Mouse (Mus musculus) stomach, embryonic 15.5 days (tissue): ENCODE data around the gene Fgfr3. TPM values are rescaled to one million over a fixed set of nuclear protein-coding genes. Genes with fewer than 3 reads are reported as not detected.

ENCODE experiments used
- ATAC-seq: fragments of 200-750 bp; cut with Nextera tagmentation; 2 replicates; pipeline ENCODE4 v1.8.0; 2017; ENCODE audit warnings: low read depth, moderate number of reproducible peaks, moderate TSS enrichment; ENCODE audit not compliant: insufficient read depth, low FRiP score
- H3K27ac ChIP-seq: fragments of 300-500 bp; sonication (generic); 2 replicates; pipeline ENCODE4 v1.5.1; 2015; ENCODE audit warnings: mild to moderate bottlenecking, inconsistent platforms
- H3K27me3 ChIP-seq: fragments of 300-500 bp; sonication (generic); replicated peaks from 2 replicates; pipeline ENCODE4 v1.6.1; 2015; ENCODE audit warnings: inconsistent platforms
- H3K36me3 ChIP-seq: fragments of 300-500 bp; sonication (generic); 2 replicates; pipeline ENCODE4 v1.6.1; 2015; ENCODE audit warnings: inconsistent platforms
- H3K4me1 ChIP-seq: fragments of 300-500 bp; sonication (generic); 2 replicates; pipeline ENCODE4 v1.6.1; 2015; ENCODE audit warnings: inconsistent platforms
- H3K4me2 ChIP-seq: fragments of 300-500 bp; sonication (generic); 2 replicates; pipeline ENCODE4 v1.6.1; 2015; ENCODE audit warnings: mild to moderate bottlenecking, inconsistent platforms
- H3K4me3 ChIP-seq: fragments of 300-500 bp; sonication (generic); replicated peaks from 2 replicates; pipeline ENCODE4 v1.5.1; 2015; ENCODE audit warnings: inconsistent platforms
- H3K9ac ChIP-seq: fragments of 300-500 bp; sonication (generic); 2 replicates; pipeline ENCODE4 v1.6.1; 2015; ENCODE audit warnings: inconsistent platforms
- H3K9me3 ChIP-seq: fragments of 300-500 bp; sonication (generic); 2 replicates; pipeline ENCODE4 v1.6.1; 2016; ENCODE audit warnings: inconsistent platforms
- WGBS: fragments of 180-500 bp; shearing (Covaris S2); methylation state at CpG from one replicate; pipeline ENCODE4 v1.1.7; 2015; 5-methylcytosine and 5-hydroxymethylcytosine counted together
- polyA plus RNA-seq: library from polyadenylated mRNA; unstranded; fragments of >200 nt; fragmentation: Nextera tagmentation; extraction: Ambion mirVana; gene quantifications from 2 replicates; pipeline ENCODE4 v1.2.1, GENCODE M21; 2015

Gene Fgfr3
- 25.3 and 29.2 TPM in 2 replicates for polyA plus RNA-seq

DNA sequence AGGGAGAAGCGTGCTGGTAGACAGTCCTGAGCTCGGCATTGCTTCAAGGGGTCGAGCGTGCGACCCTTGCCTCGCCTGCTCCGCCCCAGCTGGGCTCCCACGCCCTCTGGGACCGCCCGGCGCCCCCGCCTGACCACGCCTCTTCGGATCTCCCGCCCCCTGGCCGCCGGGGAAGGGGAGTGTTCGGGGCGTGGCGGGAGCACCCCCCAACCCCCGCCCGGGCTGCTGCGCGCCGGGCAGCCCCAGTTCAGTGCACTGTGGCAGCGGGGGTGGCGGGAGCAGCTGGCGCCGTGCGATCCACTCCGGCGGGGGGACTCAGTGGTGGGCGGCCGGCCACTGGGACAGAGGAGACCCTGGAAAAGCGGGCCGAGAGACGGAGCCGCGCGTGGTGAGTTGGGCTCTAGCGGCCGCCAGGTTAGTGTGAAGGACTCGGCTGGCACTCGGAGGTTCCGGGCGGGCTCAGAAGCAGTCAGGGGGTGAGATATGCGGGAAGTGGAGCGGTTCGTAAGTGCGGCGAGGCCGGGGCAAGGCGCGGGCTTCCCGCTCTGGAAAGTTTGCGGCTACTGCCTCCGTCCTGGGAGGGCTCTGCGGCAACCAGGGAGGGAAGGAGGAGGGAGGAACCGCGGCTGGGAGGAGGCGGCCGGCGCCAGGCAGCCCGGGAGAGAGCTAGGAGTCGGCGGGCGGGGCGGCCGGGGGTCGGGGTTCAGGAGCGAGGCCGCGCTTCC is at the start of gene Fgfr3:
TSS of gene Fgfr3 (plus strand) at position 134 of the 725 bp plus-strand sequence.
- peak within 1 kb of the TSS; percentile 73 for H3K9ac ChIP-seq
- H3K4me1 ChIP-seq, result peaks cover 36% of the 10 kb centered on the region
- no peaks in the 10 kb centered on the region for H3K36me3 ChIP-seq
- no peaks in the 10 kb centered on the region for H3K9me3 ChIP-seq
- under 1% methylated on average over 71 of the region's 73 CpGs for WGBS
- peak; percentile 75 for ATAC-seq
- peak within 1 kb of the TSS; percentile 96 for H3K4me2 ChIP-seq
- peak within 1 kb of the TSS; percentile 78 for H3K4me3 ChIP-seq
- H3K27ac ChIP-seq, result peak within 1 kb of the TSS; percentile 82
- H3K27me3 ChIP-seq, result peaks cover 5% of the 10 kb centered on the region; the same call in 1 of the 2 replicates

- H3K9me3 ChIP-seq, result no peaks in the 10 kb centered on the region
- H3K9ac ChIP-seq, result no peak overlapping the region
- H3K27me3 ChIP-seq, result no peaks in the 10 kb centered on the region
- H3K36me3 ChIP-seq, result peaks cover 21% of the 10 kb centered on the region
- WGBS, result 91% methylated on average over 3 of the region's 3 CpGs
- H3K4me1 ChIP-seq, result no peaks in the 10 kb centered on the region
- H3K4me3 ChIP-seq, result no peak overlapping the region
- ATAC-seq, result no peak
- 0 out of 2 replicates have a peak overlapping the region, but pooled peaks have one; percentile 26 for H3K27ac ChIP-seq
- no peak overlapping the region for H3K4me2 ChIP-seq
Observed at GRCm38 (mm10) chr5:33674439-33674838, 47.0 kb upstream of the Fgfr3 start.

- Histone ChIP-seq H3K9me3 (no peaks in the 10 kb centered on the region), H3K27me3 (no peaks in the 10 kb centered on the region), H3K4me3 (no peak overlapping the region), H3K4me1 (no peaks in the 10 kb centered on the region), H3K27ac (no peak overlapping the region), H3K4me2 (no peak overlapping the region), H3K9ac (no peak overlapping the region), H3K36me3 (peaks cover 7% of the 10 kb centered on the region; the same call in 1 of the 2 replicates)
- ATAC-seq, result no peak
- WGBS, result 0% methylated on average over 1 of the region's 1 CpGs
Observed at GRCm38 (mm10) chr5:33675964-33676363, 45.5 kb upstream of the Fgfr3 start.

DNA sequence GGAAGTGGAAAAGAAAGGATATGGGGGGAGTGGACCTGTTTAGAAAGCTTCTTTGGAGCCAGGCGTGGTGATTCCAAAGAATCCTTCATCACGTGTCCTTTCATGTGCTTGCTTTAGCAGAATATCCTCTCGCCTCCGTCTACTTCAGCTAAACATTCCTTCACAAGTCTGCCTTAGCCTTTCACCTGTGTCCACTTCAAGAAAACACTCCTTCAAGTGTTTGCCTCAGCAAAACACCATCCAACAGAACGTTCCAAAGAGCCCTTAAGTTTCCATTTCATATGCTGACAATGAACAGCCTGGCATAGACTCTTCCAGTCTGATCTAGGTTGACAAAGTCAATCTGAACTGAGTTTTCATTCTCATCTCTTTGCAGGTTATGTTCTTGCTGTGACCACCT is 43.2 kb upstream of the Fgfr3 start:
- Histone ChIP-seq H3K36me3 (no peaks in the 10 kb centered on the region), H3K9ac (no peak overlapping the region), H3K4me2 (no peak overlapping the region), H3K4me3 (no peak overlapping the region), H3K9me3 (no peaks in the 10 kb centered on the region), H3K27ac (no peak overlapping the region), H3K4me1 (0 out of 2 replicates have a peak, but pooled peaks cover 3% of the 10 kb centered on the region), H3K27me3 (no peaks in the 10 kb centered on the region)
- no peak for ATAC-seq
- WGBS, result 74% methylated on average over 5 of the region's 5 CpGs

DNA sequence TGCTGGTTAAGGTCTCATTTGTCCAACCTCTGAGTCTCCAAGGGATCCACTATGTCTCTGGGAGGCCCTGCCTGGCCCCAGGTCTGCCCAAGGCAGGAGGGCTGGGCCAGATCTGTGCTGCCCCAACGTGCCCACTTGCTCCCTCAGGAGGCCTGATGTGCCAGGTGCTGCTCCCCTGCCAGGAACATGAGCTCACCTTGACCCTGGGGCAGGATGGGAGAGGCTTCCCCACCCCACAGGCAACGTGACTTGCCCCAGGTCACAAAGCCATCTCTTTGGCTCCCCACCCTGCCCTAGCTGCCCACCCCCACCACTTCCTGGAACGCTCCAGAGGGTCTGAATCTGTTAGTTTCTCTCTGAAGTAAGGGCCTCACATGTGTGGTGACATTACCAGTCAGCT is 40.4 kb upstream of the Fgfr3 start:
- Histone ChIP-seq H3K27ac (no peak overlapping the region), H3K4me3 (no peak overlapping the region), H3K27me3 (no peaks in the 10 kb centered on the region), H3K9ac (no peak overlapping the region), H3K9me3 (no peaks in the 10 kb centered on the region), H3K4me2 (no peak overlapping the region), H3K36me3 (no peaks in the 10 kb centered on the region), H3K4me1 (0 out of 2 replicates have a peak, but pooled peaks cover 3% of the 10 kb centered on the region)
- ATAC-seq, result no peak
- WGBS, result 47% methylated on average over 3 of the region's 3 CpGs

DNA sequence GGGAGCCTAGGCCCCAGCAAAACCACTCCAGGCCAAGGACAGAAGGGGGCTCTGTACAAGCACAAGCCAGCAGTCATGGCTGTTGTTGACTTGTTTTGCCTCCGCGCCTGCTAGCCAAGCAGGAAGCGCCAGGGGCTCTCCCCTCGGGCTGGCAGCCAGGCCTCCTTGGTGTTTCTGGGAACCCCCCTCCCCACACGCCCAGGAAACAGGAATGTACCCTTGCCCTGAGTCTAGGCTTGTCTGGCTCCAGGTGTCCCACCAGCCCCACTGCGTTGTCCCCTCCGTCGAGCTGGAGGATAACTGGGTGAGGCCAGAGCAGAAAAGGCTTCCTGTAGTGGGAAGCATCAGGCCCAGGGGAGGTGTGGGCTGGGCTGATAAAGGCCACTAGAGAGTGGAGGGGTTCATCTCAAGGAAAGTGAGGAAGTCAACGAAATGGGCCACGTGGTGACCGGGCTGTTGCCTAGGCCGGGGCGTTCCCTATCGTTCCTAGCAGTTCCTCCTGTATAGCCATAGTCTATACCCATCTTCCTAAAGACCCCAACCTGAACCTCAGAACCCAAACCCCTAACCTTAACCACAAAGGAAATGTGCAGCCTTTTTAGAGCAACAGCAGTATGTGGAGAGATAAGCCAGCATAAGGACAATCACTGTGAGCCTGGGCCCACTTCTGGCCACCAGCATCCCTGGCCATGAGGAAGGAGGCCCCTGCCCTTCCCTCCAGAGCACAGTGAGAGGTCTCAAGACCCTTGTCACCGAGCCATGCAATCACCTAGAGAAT is 39.7 kb upstream of the Fgfr3 start:
- 76% methylated on average over 15 of the region's 15 CpGs for WGBS
- no peak for ATAC-seq
- Histone ChIP-seq H3K4me1 (0 out of 2 replicates have a peak, but pooled peaks cover 3% of the 10 kb centered on the region), H3K36me3 (no peaks in the 10 kb centered on the region), H3K4me3 (no peak overlapping the region), H3K27me3 (no peaks in the 10 kb centered on the region), H3K9me3 (no peaks in the 10 kb centered on the region), H3K4me2 (no peak overlapping the region), H3K27ac (no peak overlapping the region), H3K9ac (no peak overlapping the region)

DNA sequence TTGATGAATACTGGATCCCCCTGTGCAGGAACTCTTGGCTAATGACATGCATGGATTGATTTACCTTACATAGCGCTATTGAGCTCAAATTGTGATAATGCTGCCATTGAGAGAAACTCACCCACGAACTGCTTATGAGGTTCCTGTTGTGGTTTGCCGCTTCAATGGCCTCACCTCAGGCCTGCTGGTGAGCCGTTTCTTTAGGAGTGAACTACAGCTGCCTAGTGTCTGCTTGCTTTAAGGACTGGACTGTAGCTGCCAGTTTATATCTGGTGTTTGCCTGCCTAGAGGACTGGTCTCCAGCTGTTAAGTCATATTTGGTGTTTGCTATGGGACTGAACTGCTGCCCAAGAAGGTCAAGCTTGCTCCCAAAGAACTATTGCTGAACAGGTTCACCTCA is 38.5 kb upstream of the Fgfr3 start:
- 75% methylated on average over 4 of the region's 4 CpGs for WGBS
- Histone ChIP-seq H3K9ac (no peak overlapping the region), H3K4me2 (no peak overlapping the region), H3K27me3 (no peaks in the 10 kb centered on the region), H3K4me1 (0 out of 2 replicates have a peak, but pooled peaks cover 3% of the 10 kb centered on the region), H3K4me3 (no peak overlapping the region), H3K27ac (no peak overlapping the region), H3K9me3 (no peaks in the 10 kb centered on the region), H3K36me3 (no peaks in the 10 kb centered on the region)
- ATAC-seq, result no peak

- WGBS, result 46% methylated on average over 7 of the region's 7 CpGs
- no peak overlapping the region for H3K4me3 ChIP-seq
- no peaks in the 10 kb centered on the region for H3K9me3 ChIP-seq
- H3K9ac ChIP-seq, result no peak overlapping the region
- no peak overlapping the region for H3K4me2 ChIP-seq
- peaks cover 7% of the 10 kb centered on the region; the same call in 1 of the 2 replicates for H3K4me1 ChIP-seq
- H3K36me3 ChIP-seq, result no peaks in the 10 kb centered on the region
- no peaks in the 10 kb centered on the region for H3K27me3 ChIP-seq
- H3K27ac ChIP-seq, result no peak overlapping the region
- ATAC-seq, result no peak
Observed at GRCm38 (mm10) chr5:33683897-33684652, 37.4 kb upstream of the Fgfr3 start.

- Histone ChIP-seq H3K4me1 (peaks cover 15% of the 10 kb centered on the region), H3K9me3 (no peaks in the 10 kb centered on the region), H3K4me3 (no peak overlapping the region), H3K27ac (no peak overlapping the region), H3K36me3 (no peaks in the 10 kb centered on the region), H3K27me3 (no peaks in the 10 kb centered on the region), H3K4me2 (no peak overlapping the region), H3K9ac (no peak overlapping the region)
- ATAC-seq, result no peak
- WGBS, result 92% methylated on average over 4 of the region's 4 CpGs
Observed at GRCm38 (mm10) chr5:33684932-33685331, 36.5 kb upstream of the Fgfr3 start.

DNA sequence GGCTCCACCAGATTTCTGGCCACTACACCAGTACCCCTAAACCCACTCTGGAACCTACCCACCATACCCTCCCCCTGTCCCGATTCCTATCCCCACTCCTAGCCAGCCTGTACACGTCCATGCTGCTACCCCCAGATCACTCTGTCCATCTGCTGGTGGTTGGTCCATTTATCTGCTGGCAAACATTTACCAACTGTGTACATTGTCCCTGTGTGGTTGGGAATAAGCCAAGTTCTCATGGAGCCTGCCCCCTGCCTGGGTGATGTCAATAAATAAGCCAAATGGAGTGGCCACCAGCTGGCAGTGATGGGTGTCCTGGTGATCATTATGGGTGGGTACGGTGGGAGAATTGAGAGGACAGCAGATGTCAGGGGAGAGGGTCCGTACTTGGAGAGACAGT is 34.3 kb upstream of the Fgfr3 start:
- Histone ChIP-seq H3K9me3 (no peaks in the 10 kb centered on the region), H3K9ac (no peak overlapping the region), H3K27me3 (no peaks in the 10 kb centered on the region), H3K4me1 (peaks cover 26% of the 10 kb centered on the region), H3K4me3 (no peak overlapping the region), H3K27ac (no peak overlapping the region), H3K4me2 (no peak overlapping the region), H3K36me3 (no peaks in the 10 kb centered on the region)
- peak; percentile 62; the same call in 1 of the 2 replicates for ATAC-seq
- 70% methylated on average over 4 of the region's 4 CpGs for WGBS

- H3K4me2 ChIP-seq, result no peak overlapping the region
- H3K27ac ChIP-seq, result no peak overlapping the region
- ATAC-seq, result no peak
- WGBS, result 68% methylated on average over 14 of the region's 14 CpGs
- H3K27me3 ChIP-seq, result no peaks in the 10 kb centered on the region
- H3K36me3 ChIP-seq, result no peaks in the 10 kb centered on the region
- no peaks in the 10 kb centered on the region for H3K9me3 ChIP-seq
- H3K9ac ChIP-seq, result no peak overlapping the region
- H3K4me3 ChIP-seq, result no peak overlapping the region
- peaks cover 37% of the 10 kb centered on the region for H3K4me1 ChIP-seq
Observed at GRCm38 (mm10) chr5:33688278-33689220, 32.9 kb upstream of the Fgfr3 start.
